ENCODE assay signal across 21 mouse cellular contexts in the genomic region with DNA sequence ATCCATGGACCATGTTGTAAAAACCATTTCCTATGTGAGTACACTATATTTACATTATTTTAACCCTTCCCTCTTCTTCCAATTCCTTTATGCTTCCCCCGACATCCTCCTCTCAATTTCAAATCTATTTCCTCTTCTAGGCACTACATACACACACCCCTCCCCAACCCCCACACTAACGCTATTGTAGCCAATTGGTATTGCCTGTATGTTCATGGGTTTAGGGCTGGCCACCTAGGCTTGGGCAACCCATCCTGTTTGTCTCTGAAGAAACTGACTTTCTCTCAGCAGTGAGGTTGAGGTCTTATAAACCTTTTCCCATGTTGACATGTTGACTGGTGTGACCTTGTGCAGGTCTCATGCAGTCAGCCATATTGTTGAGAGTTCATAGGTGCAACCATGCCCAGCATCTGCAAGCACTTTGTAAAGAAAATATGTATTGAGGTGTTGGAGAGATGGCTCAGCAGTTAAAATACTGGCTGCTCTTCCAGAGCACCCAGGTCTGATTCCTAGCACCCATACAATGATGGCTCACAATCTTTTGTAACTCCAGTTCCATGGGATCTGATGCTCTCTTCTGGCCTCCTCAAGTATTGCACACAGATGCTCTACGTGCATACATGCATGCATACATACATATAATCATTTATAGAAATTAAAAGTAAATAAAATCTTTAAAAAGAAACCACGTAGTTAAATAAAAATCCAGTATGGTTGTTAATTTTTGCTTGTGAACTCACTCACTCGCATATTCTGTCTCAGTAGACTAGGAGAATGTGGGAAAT. TPM values are rescaled to one million over a fixed set of nuclear protein-coding genes. Genes with fewer than 3 reads are reported as not detected.
DNase-seq lines count a peak whose midpoint lies in the region; ATAC-seq and TF ChIP-seq lines count a peak whose summit lies in the region.
"Had no signal": no experiment of that assay in that cellular context is flagged by ENCODE, and none has a peak within 500 bp of the region (broad histone marks: within the 10 kb centered on the region; RNA-seq: fewer than 3 reads in every experiment).

No protein-coding gene starts in this region.

- no peak for TF ChIP-seq EP300 in heart, adult 2 months (IDR thresholded peaks at IDR 0.05; ENCODE audit: insufficient read depth, low read depth, low read length)
- TF ChIP-seq EP300 in liver, postnatal 0 days (IDR thresholded peaks at IDR 0.05; ENCODE audit: low read depth) = no peak
- TF ChIP-seq EP300 in MEL (IDR thresholded peaks at IDR 0.05; ENCODE audit: low read depth in 1 of 2, low read length in 2 of 2) = no peak

- no peak overlapping the region for H3K27ac ChIP-seq in heart, adult 2 months
- H3K27ac ChIP-seq in liver, postnatal 0 days (ENCODE audit: low read depth) = no peak overlapping the region
- no peak overlapping the region for H3K27ac ChIP-seq in liver, embryonic 11.5 days (ENCODE audit: low read depth, low read length)
- H3K27ac ChIP-seq in MEL (ENCODE audit: control insufficient read depth, low read depth, low read length) = no peak overlapping the region
- H3K27ac ChIP-seq: heart, embryonic 15.5 days; hindbrain, embryonic 13.5 days had no signal

- H3K9me3 ChIP-seq in liver, postnatal 0 days (ENCODE audit: low read length) = no peaks in the 10 kb centered on the region
- no peaks in the 10 kb centered on the region for H3K9me3 ChIP-seq in liver, embryonic 11.5 days (ENCODE audit: control insufficient read depth, low read length)
- no peaks in the 10 kb centered on the region for H3K9me3 ChIP-seq in MEL (replicated peaks; ENCODE audit: insufficient read depth, low read length)
- H3K9me3 ChIP-seq: G1E; heart, embryonic 15.5 days; hindbrain, embryonic 13.5 days had no signal

- DNase-seq in heart, adult 2 months = no peak
- no peak for DNase-seq in heart, adult 11 months
- DNase-seq in liver, postnatal 0 days = no peak
- DNase-seq in liver, embryonic 11.5 days (ENCODE audit: low spot score) = no peak
- DNase-seq in MEL (ENCODE audit: low read depth, low spot score) (peak; percentile 35), MN1 (ENCODE audit: low spot score) (no peak)
- DNase-seq in splenic B cell, adult 2 months (ENCODE audit: low read depth, low spot score) = peak; percentile 16
- no peak for DNase-seq in cerebellum, postnatal 36 days
- DNase-seq: adrenal gland, postnatal 36 days; cerebellum, adult 9-10 months; gastrocnemius, postnatal 25 days; heart, postnatal 36 days; kidney, adult 2 months; kidney, postnatal 14 days; lung, postnatal 36 days; right cerebral cortex, adult 18-20 months had no signal

- peaks cover 10% of the 10 kb centered on the region for H3K79me2 ChIP-seq in heart, adult 2 months (replicated peaks; ENCODE audit: control insufficient read depth, insufficient read depth, low read length)
- H3K79me2 ChIP-seq in MEL (ENCODE audit: control insufficient read depth, insufficient read depth, low read length, poor library complexity) = no peaks in the 10 kb centered on the region; the same call in 1 of the 2 replicates

- H3K4me3 ChIP-seq in heart, adult 2 months = no peak overlapping the region
- H3K4me3 ChIP-seq in liver, postnatal 0 days (ENCODE audit: low read depth, low read length) = no peak overlapping the region
- no peak overlapping the region for H3K4me3 ChIP-seq in liver, embryonic 11.5 days (ENCODE audit: low read depth, low read length)
- H3K4me3 ChIP-seq in MEL (ENCODE audit: control insufficient read depth in 1 of 2, insufficient read depth in 1 of 2, low read depth in 2 of 2, low read length in 2 of 2) = no peak overlapping the region
- H3K4me3 ChIP-seq: heart, embryonic 15.5 days; hindbrain, embryonic 13.5 days had no signal

- peak; percentile 54 for TF ChIP-seq RAD21 in MEL (IDR thresholded peaks at IDR 0.05; ENCODE audit: low read depth, low read length)

- WGBS in heart, adult 2 months = 96% methylated on average over 5 of the region's 5 CpGs
- 86% methylated on average over 5 of the region's 5 CpGs for WGBS in liver, postnatal 0 days (ENCODE audit: insufficient replicate concordance)
- WGBS in liver, embryonic 11.5 days = 87% methylated on average over 5 of the region's 5 CpGs

- no peak for TF ChIP-seq POLR2A in heart, adult 2 months (IDR thresholded peaks at IDR 0.05; ENCODE audit: insufficient read depth, low read depth, low read length)
- no peak for TF ChIP-seq POLR2A in MEL (IDR thresholded peaks at IDR 0.05; ENCODE audit: control insufficient read depth in 1 of 2, insufficient read depth in 1 of 2, low read depth in 1 of 2, low read length in 2 of 2, poor library complexity in 1 of 2)

- no peak overlapping the region for H3K9ac ChIP-seq in heart, adult 2 months (ENCODE audit: low read depth, low read length)
- no peak overlapping the region for H3K9ac ChIP-seq in liver, postnatal 0 days (replicated peaks)
- no peak overlapping the region for H3K9ac ChIP-seq in liver, embryonic 11.5 days (ENCODE audit: low read depth, low read length)
- no peak overlapping the region for H3K9ac ChIP-seq in MEL (ENCODE audit: control insufficient read depth, low read depth, low read length, poor library complexity, severe bottlenecking)
- H3K9ac ChIP-seq: heart, embryonic 15.5 days; hindbrain, embryonic 13.5 days had no signal

- peak; percentile 20; the same call in 1 of the 2 replicates for TF ChIP-seq CTCF in heart, adult 2 months (IDR thresholded peaks at IDR 0.05)
- TF ChIP-seq CTCF in liver, postnatal 0 days (IDR thresholded peaks at IDR 0.05; ENCODE audit: low read depth) = peak; percentile 41
- peak; percentile 14 to 45 (median 17); a peak in 2 of 6 replicates for TF ChIP-seq CTCF in MEL (IDR thresholded peaks at IDR 0.05 in 2 of 3, conservative IDR thresholded peaks at IDR 0.05 in 1 of 3; ENCODE audit: control insufficient read depth in 1 of 3, insufficient read depth in 1 of 3, low read depth in 2 of 3, low read length in 3 of 3, poor library complexity in 1 of 3, severe bottlenecking in 1 of 3)

- intact Hi-C loops in heart, adult 2 months (cut with DNase I) = loop anchor here (5.0 kb wide), 1 partner anchor 56 kb away; no protein-coding TSS in a partner anchor

- peaks cover 15% of the 10 kb centered on the region for H3K36me3 ChIP-seq in heart, adult 2 months (ENCODE audit: control insufficient read depth, insufficient read depth, low read length)
- H3K36me3 ChIP-seq in liver, postnatal 0 days (replicated peaks; ENCODE audit: insufficient read depth, low read length) = 0 out of 2 replicates have a peak, but pooled peaks cover 2% of the 10 kb centered on the region
- H3K36me3 ChIP-seq in liver, embryonic 11.5 days (ENCODE audit: control insufficient read depth, insufficient read depth, low read length) = no peaks in the 10 kb centered on the region
- H3K36me3 ChIP-seq in MEL (ENCODE audit: control insufficient read depth in 1 of 2, insufficient read depth in 2 of 2, low read length in 2 of 2) = peaks cover 0 to 23% of the 10 kb centered on the region in 2 experiments; a peak in 2 of 4 replicates
- no peaks in the 10 kb centered on the region for H3K36me3 ChIP-seq in splenic B cell, adult 2 months (ENCODE audit: control insufficient read depth, insufficient read depth, low read length, poor library complexity, severe bottlenecking)
- H3K36me3 ChIP-seq: heart, embryonic 15.5 days had no signal

- peaks cover 6% of the 10 kb centered on the region for H3K4me1 ChIP-seq in heart, adult 2 months (ENCODE audit: control insufficient read depth, insufficient read depth, low read length)
- H3K4me1 ChIP-seq in liver, postnatal 0 days (ENCODE audit: insufficient read depth) = peaks cover 16% of the 10 kb centered on the region
- peaks cover 7% of the 10 kb centered on the region; the same call in 1 of the 2 replicates for H3K4me1 ChIP-seq in liver, embryonic 11.5 days (replicated peaks; ENCODE audit: control insufficient read depth, insufficient read depth, low read length)
- H3K4me1 ChIP-seq in MEL (ENCODE audit: control insufficient read depth in 1 of 2, insufficient read depth in 2 of 2, low read length in 2 of 2) = peaks cover 13 to 15% of the 10 kb centered on the region in 2 experiments

- H3K27me3 ChIP-seq in heart, adult 2 months (ENCODE audit: control insufficient read depth, insufficient read depth, low read length) = no peaks in the 10 kb centered on the region
- H3K27me3 ChIP-seq in liver, postnatal 0 days (ENCODE audit: insufficient read depth, low read length) = no peaks in the 10 kb centered on the region
- H3K27me3 ChIP-seq in liver, embryonic 11.5 days (replicated peaks; ENCODE audit: control insufficient read depth, insufficient read depth, low read length) = no peaks in the 10 kb centered on the region
- H3K27me3 ChIP-seq in MEL (ENCODE audit: control insufficient read depth in 1 of 2, insufficient read depth in 2 of 2, low read length in 2 of 2) = no peaks in the 10 kb centered on the region
- H3K27me3 ChIP-seq in splenic B cell, adult 2 months (ENCODE audit: control insufficient read depth, insufficient read depth, low read length, poor library complexity, severe bottlenecking) = no peaks in the 10 kb centered on the region
- H3K27me3 ChIP-seq: heart, embryonic 15.5 days; hindbrain, embryonic 13.5 days had no signal

- no peak for ATAC-seq in liver, postnatal 0 days
- ATAC-seq in liver, embryonic 11.5 days (replicated peaks; ENCODE audit: low FRiP score) = no peak
- ATAC-seq: CD4-positive, CD25-positive, alpha-beta regulatory T cell, adult 4 months; midbrain, embryonic 16.5 days had no signal

- no peak overlapping the region for H3K4me2 ChIP-seq in liver, postnatal 0 days (ENCODE audit: low read depth, low read length)
- no peak overlapping the region for H3K4me2 ChIP-seq in liver, embryonic 11.5 days
- H3K4me2 ChIP-seq: heart, embryonic 15.5 days; hindbrain, embryonic 13.5 days had no signal

RNA-seq across cellular contexts. Expression of gene Dstyk, which starts 5.7 kb away (rescaled TPM):
- 10 to 100 TPM; 14.6 to 16.0 TPM for total RNA-seq in heart, adult 2 months (2021)
- 8.9 and 24.1 TPM in 2 replicates for polyA plus RNA-seq in heart, adult 2 months (2012; rRNA removed)
- 2.3 and 2.9 TPM in 2 replicates for polyA plus RNA-seq in liver, postnatal 0 days (2015; fragmentation: Nextera tagmentation; extraction: Ambion mirVana)
- 7.2 TPM in 2 replicates for polyA plus RNA-seq in liver, embryonic 11.5 days (2014; fragmentation: Nextera tagmentation; extraction: Ambion mirVana)
- total RNA-seq in MEL (2012; rRNA removed) = 2.4 and 2.8 TPM in 2 replicates
- polyA plus RNA-seq in MEL (2012; ENCODE audit: insufficient read depth in 1 of 2, insufficient read length in 2 of 2, low read depth in 1 of 2, low replicate concordance in 2 of 2, missing spikeins in 1 of 2) = 1 to 10 TPM in 1 of 2 experiments, not detected in 1; 4.5 TPM

RNA-seq across cellular contexts. Expression of gene Tmcc2, which starts 32.0 kb away (rescaled TPM):
- 10 to 100 TPM; 21.9 to 25.4 TPM for total RNA-seq in heart, adult 2 months (2021)
- 17.5 and 19.4 TPM in 2 replicates for polyA plus RNA-seq in heart, adult 2 months (2012; rRNA removed)
- polyA plus RNA-seq in liver, postnatal 0 days (2015; fragmentation: Nextera tagmentation; extraction: Ambion mirVana) = 154 TPM in 2 replicates
- 24.6 and 28.1 TPM in 2 replicates for polyA plus RNA-seq in liver, embryonic 11.5 days (2014; fragmentation: Nextera tagmentation; extraction: Ambion mirVana)
- 4.6 and 7.2 TPM in 2 replicates for total RNA-seq in MEL (2012; rRNA removed)
- 1 to 10 TPM in 1 of 2 experiments, not detected in 1; 4.1 TPM for polyA plus RNA-seq in MEL (2012; ENCODE audit: insufficient read depth in 1 of 2, insufficient read length in 2 of 2, low read depth in 1 of 2, low replicate concordance in 2 of 2, missing spikeins in 1 of 2)

RNA-seq across cellular contexts. Expression of gene Rbbp5, which starts 54.1 kb away (rescaled TPM):
- 10 to 100 TPM; 21.6 to 24.5 TPM for total RNA-seq in heart, adult 2 months (2021)
- 16.7 and 27.5 TPM in 2 replicates for polyA plus RNA-seq in heart, adult 2 months (2012; rRNA removed)
- 12.4 and 13.1 TPM in 2 replicates for polyA plus RNA-seq in liver, postnatal 0 days (2015; fragmentation: Nextera tagmentation; extraction: Ambion mirVana)
- polyA plus RNA-seq in liver, embryonic 11.5 days (2014; fragmentation: Nextera tagmentation; extraction: Ambion mirVana) = 46.6 and 53.8 TPM in 2 replicates
- 33.2 and 33.3 TPM in 2 replicates for total RNA-seq in MEL (2012; rRNA removed)
- 10 to 100 TPM in 1 of 2 experiments, not detected in 1; 43.5 TPM for polyA plus RNA-seq in MEL (2012; ENCODE audit: insufficient read depth in 1 of 2, insufficient read length in 2 of 2, low read depth in 1 of 2, low replicate concordance in 2 of 2, missing spikeins in 1 of 2)

Comparison
In these comparisons a context has a peak if more than half of its experiments do, and no peak if none do; other contexts are left out.
1. DNase-seq: peak in MEL (single experiment) and splenic B cell, adult 2 months (single experiment); none in heart, adult 2 months (0 of 2), heart, adult 11 months (single experiment), liver, postnatal 0 days (single experiment), liver, embryonic 11.5 days (single experiment), cerebellum, postnatal 36 days (0 of 2) and MN1 (single experiment).
2. Peak in every context shown above with its lines, with median percentiles within 50 percentile points of each other: CTCF ChIP-seq.